Mouse (Mus musculus) left cerebral cortex, postnatal 14 days (tissue): ENCODE results near the gene Ypel4. TPM values are rescaled to one million over a fixed set of nuclear protein-coding genes. Genes with fewer than 3 reads are reported as not detected.

Experiments used
- DNase-seq, 2 experiments: peaks; one replicate each; pipeline ENCODE4 v3.0.0; 2021 to 2022; ENCODE audit warnings: low spot score in 2 of 2, mixed read lengths in 1 of 2
- intact Hi-C: fragments of 180-260 bp; cut with DNase I; formaldehyde crosslinking; loops from one replicate; pipeline ENCODE4 v1.15.1; 2025
- total RNA-seq, 2 experiments: library from RNA; stranded (reverse); gene quantifications; 2 replicates each; pipeline ENCODE4 v1.2.3; 2021

Ypel4 gene
- total RNA-seq, 2 experiments from 2014 or later: 40.1 to 41.0 TPM

- no peak for DNase-seq
- intact Hi-C loops: no loop called here
These were observed 16.3 kb downstream of the Ypel4 start for GRCm38 (mm10) chr2:84750115-84750514.

- DNase-seq: no peak
- intact Hi-C loops: no loop called here
These were observed 22.4 kb downstream of the Ypel4 start for GRCm38 (mm10) chr2:84756245-84756644.

- DNase-seq: no peak
- intact Hi-C loops: no loop called here
These were observed 23.3 kb downstream of the Ypel4 start for GRCm38 (mm10) chr2:84757026-84757682.

- intact Hi-C loops: loop anchor here (2.0 kb wide), 1 partner anchor 18 kb away; no protein-coding TSS in a partner anchor
- peak in 1 of 2 experiments; percentile 54 for DNase-seq
These were observed 24.8 kb downstream of the Ypel4 start for GRCm38 (mm10) chr2:84758542-84759127.

GRCm38 (mm10) chr2:84760777-84761176 lies 26.9 kb downstream of the Ypel4 start:
- no peak for DNase-seq
- intact Hi-C loops: no loop called here

- intact Hi-C loops: no loop called here
- DNase-seq: no peak
These were observed 27.5 kb downstream of the Ypel4 start for GRCm38 (mm10) chr2:84761309-84761708.

- intact Hi-C loops: no loop called here
- DNase-seq: no peak
These were observed 28.0 kb downstream of the Ypel4 start for GRCm38 (mm10) chr2:84761840-84762239.

GRCm38 (mm10) chr2:84762295-84762694 lies 28.4 kb downstream of the Ypel4 start:
- intact Hi-C loops: no loop called here
- DNase-seq: no peak

- intact Hi-C loops: no loop called here
- DNase-seq: no peak
These were observed 29.0 kb downstream of the Ypel4 start for GRCm38 (mm10) chr2:84762818-84763217.

- DNase-seq: no peak
- intact Hi-C loops: no loop called here
These were observed 36.6 kb downstream of the Ypel4 start for GRCm38 (mm10) chr2:84770501-84770900.

GRCm38 (mm10) chr2:84772454-84772853 lies 38.6 kb downstream of the Ypel4 start:
- intact Hi-C loops: no loop called here
- no peak for DNase-seq

- DNase-seq: no peak
- intact Hi-C loops: no loop called here
These were observed 39.3 kb downstream of the Ypel4 start for GRCm38 (mm10) chr2:84773195-84773594.

GRCm38 (mm10) chr2:84774751-84775150 lies 40.9 kb downstream of the Ypel4 start:
- intact Hi-C loops: no loop called here
- DNase-seq: peak in 1 of 2 experiments; percentile 7

GRCm38 (mm10) chr2:84775241-84775640 lies 41.4 kb downstream of the Ypel4 start, which contains the start of gene Serping1:
Gene Serping1 (minus strand): TSS chr2:84775444.
- DNase-seq: no peak

GRCm38 (mm10) chr2:84775665-84776064 lies 41.8 kb downstream of the Ypel4 start:
- intact Hi-C loops: no loop called here
- no peak for DNase-seq

More at GRCm38 (mm10) chr2:84775241-84775640, 41.4 kb downstream of the Ypel4 start, which contains the start of gene Serping1:
- intact Hi-C loops: no loop called here

GRCm38 (mm10) chr2:84777706-84778105 lies 43.8 kb downstream of the Ypel4 start:
- intact Hi-C loops: no loop called here
- DNase-seq: no peak

GRCm38 (mm10) chr2:84779210-84779609 lies 45.4 kb downstream of the Ypel4 start:
- intact Hi-C loops: no loop called here

GRCm38 (mm10) chr2:84783315-84783714 lies 49.5 kb downstream of the Ypel4 start:
- intact Hi-C loops: no loop called here
- no peak for DNase-seq

More at GRCm38 (mm10) chr2:84779210-84779609, 45.4 kb downstream of the Ypel4 start:
- peak in 1 of 2 experiments; percentile 9 for DNase-seq

- intact Hi-C loops: no loop called here
- DNase-seq: no peak
These were observed 50.1 kb downstream of the Ypel4 start for GRCm38 (mm10) chr2:84783840-84784566.
